In genomic region chr5:33782345-33782998, GRCm38 (mm10) we compare ENCODE assay signal across 8 mouse cellular contexts. TPM values are rescaled to one million over a fixed set of nuclear protein-coding genes. Genes with fewer than 3 reads are reported as not detected.
A peak's percentile ranks its signal among the peaks of the same experiment; 100 is the strongest.
DNase-seq lines count a peak whose midpoint lies in the region; ATAC-seq lines count a peak whose summit lies in the region.

TSS of gene Letm1 (minus strand) at chr5:33782817.

- peaks cover 16% of the 10 kb centered on the region; the same call in 1 of the 2 replicates for H3K4me1 ChIP-seq in brown adipose tissue, adult 24 weeks (ENCODE audit: control insufficient read depth, insufficient read depth, insufficient read length, low read length)
- peaks cover 20% of the 10 kb centered on the region for H3K4me1 ChIP-seq in heart, embryonic 13.5 days
- peaks cover 39% of the 10 kb centered on the region for H3K4me1 ChIP-seq in liver, embryonic 12.5 days
- H3K4me1 ChIP-seq in stomach, embryonic 15.5 days, result peaks cover 11% of the 10 kb centered on the region

- peak within 1 kb of the TSS; percentile 91 for H3K9ac ChIP-seq in heart, embryonic 13.5 days
- peak within 1 kb of the TSS; percentile 84 for H3K9ac ChIP-seq in liver, embryonic 12.5 days
- H3K9ac ChIP-seq in stomach, embryonic 15.5 days, result peak within 1 kb of the TSS; percentile 73

- peaks cover 5% of the 10 kb centered on the region for H3K36me3 ChIP-seq in heart, embryonic 13.5 days
- peaks cover 11% of the 10 kb centered on the region for H3K36me3 ChIP-seq in liver, embryonic 12.5 days
- H3K36me3 ChIP-seq in stomach, embryonic 15.5 days, result peaks cover 5% of the 10 kb centered on the region

- peak within 1 kb of the TSS; percentile 71 for H3K27ac ChIP-seq in brown adipose tissue, adult 24 weeks (replicated peaks; ENCODE audit: low read depth, low read length)
- H3K27ac ChIP-seq in heart, embryonic 13.5 days (replicated peaks), result peak within 1 kb of the TSS; percentile 82
- H3K27ac ChIP-seq in liver, embryonic 12.5 days, result peak within 1 kb of the TSS; percentile 76
- H3K27ac ChIP-seq in stomach, embryonic 15.5 days, result peak within 1 kb of the TSS; percentile 87

- ATAC-seq in heart, embryonic 13.5 days (ENCODE audit: extremely low read depth, insufficient number of reproducible peaks, low FRiP score, low TSS enrichment), result peak; percentile 96
- ATAC-seq in liver, embryonic 12.5 days, result peak; percentile 100
- ATAC-seq in stomach, embryonic 15.5 days (ENCODE audit: insufficient read depth, low FRiP score, low read depth), result peak; percentile 100

- WGBS in heart, embryonic 13.5 days, result under 1% methylated on average over 65 of the region's 65 CpGs
- under 1% methylated on average over 65 of the region's 65 CpGs for WGBS in liver, embryonic 12.5 days (ENCODE audit: insufficient replicate concordance)
- 0% methylated on average over 65 of the region's 65 CpGs for WGBS in stomach, embryonic 15.5 days

- peak; percentile 93 for DNase-seq in CD4-positive, CD25-positive, alpha-beta regulatory T cell, adult 2 months (ENCODE audit: low read depth, low spot score)
- DNase-seq in fat pad, adult 2 months (ENCODE audit: extremely low read depth, low read depth, low spot score), result peak; percentile 65
- DNase-seq in kidney, postnatal 10 days, result peak; percentile 95
- DNase-seq in natural killer cell, adult 2 months (ENCODE audit: low spot score in 2 of 2), result peak; percentile 85 to 90

- no peaks in the 10 kb centered on the region for H3K9me3 ChIP-seq in heart, embryonic 13.5 days
- no peaks in the 10 kb centered on the region for H3K9me3 ChIP-seq in liver, embryonic 12.5 days (replicated peaks)
- no peaks in the 10 kb centered on the region for H3K9me3 ChIP-seq in stomach, embryonic 15.5 days

- H3K27me3 ChIP-seq in heart, embryonic 13.5 days (replicated peaks), result no peaks in the 10 kb centered on the region
- no peaks in the 10 kb centered on the region for H3K27me3 ChIP-seq in liver, embryonic 12.5 days (replicated peaks)
- no peaks in the 10 kb centered on the region for H3K27me3 ChIP-seq in stomach, embryonic 15.5 days (replicated peaks)

- H3K4me2 ChIP-seq in heart, embryonic 13.5 days, result peak within 1 kb of the TSS; percentile 93
- H3K4me2 ChIP-seq in liver, embryonic 12.5 days, result peak within 1 kb of the TSS; percentile 81
- H3K4me2 ChIP-seq in stomach, embryonic 15.5 days, result peak within 1 kb of the TSS; percentile 86

- peak within 1 kb of the TSS; percentile 91 for H3K4me3 ChIP-seq in brown adipose tissue, adult 24 weeks (ENCODE audit: insufficient read depth, low read depth, low read length)
- H3K4me3 ChIP-seq in heart, embryonic 13.5 days, result peak within 1 kb of the TSS; percentile 88
- peak within 1 kb of the TSS; percentile 87 for H3K4me3 ChIP-seq in liver, embryonic 12.5 days
- peak within 1 kb of the TSS; percentile 97 for H3K4me3 ChIP-seq in stomach, embryonic 15.5 days (replicated peaks)

RNA-seq across cellular contexts. Expression of gene Letm1, which starts in this region (rescaled TPM):
- 124 and 126 TPM in 2 replicates for polyA plus RNA-seq in brown adipose tissue, adult 24 weeks (2012; ENCODE audit: insufficient read depth, insufficient read length, missing spikeins)
- 40.9 and 43.5 TPM in 2 replicates for polyA plus RNA-seq in heart, embryonic 13.5 days (2015; fragmentation: Nextera tagmentation; extraction: Ambion mirVana)
- polyA plus RNA-seq in liver, embryonic 12.5 days (2016; fragmentation: Nextera tagmentation; extraction: Ambion mirVana), result 40.9 and 41.7 TPM in 2 replicates
- polyA plus RNA-seq in stomach, embryonic 15.5 days (2015; fragmentation: Nextera tagmentation; extraction: Ambion mirVana), result 44.3 and 44.7 TPM in 2 replicates

Comparison
In these comparisons a context has a peak if more than half of its experiments do, and no peak if none do; other contexts are left out.
1. Peak in every context shown above with its lines: DNase-seq, ATAC-seq, H3K4me3 ChIP-seq and H3K27ac ChIP-seq.